Mouse (Mus musculus): ENCODE measurements at regions not wholly inside any gene's neighbourhood (a gene's known extent, or its start where the extent isn't known, plus 50 kb on each side); places are given as distances from the start of the nearest gene placed in this dataset.

- TF ChIP-seq CTCF (IDR thresholded peaks at IDR 0.05; ENCODE audit: insufficient read depth, low read depth, low read length) (no peak), POLR2A (IDR thresholded peaks at IDR 0.05; ENCODE audit: insufficient read depth, low read depth, low read length) (no peak)
Measured at GRCm38 (mm10) chr2:57504678-57505077, 267.2 kb downstream of the Gpd2 start.
